Comparison of ENCODE assay signal across 9 mouse cellular contexts in genomic region chr15:94557442-94557841, GRCm38 (mm10). TPM values are rescaled to one million over a fixed set of nuclear protein-coding genes. Genes with fewer than 3 reads are reported as not detected.
DNase-seq lines count a peak whose midpoint lies in the region; ATAC-seq and TF ChIP-seq lines count a peak whose summit lies in the region.
"Had no signal": no experiment of that assay in that cellular context is flagged by ENCODE, and none has a peak within 500 bp of the region (broad histone marks: within the 10 kb centered on the region; RNA-seq: fewer than 3 reads in every experiment).

No protein-coding gene starts in this region.

- no peak overlapping the region for H3ac ChIP-seq in C2C12 (ENCODE audit: control insufficient read depth, insufficient read length, low read depth)

- peak; percentile 59; the same call in 1 of the 2 replicates for ATAC-seq in embryonic facial prominence, embryonic 13.5 days (ENCODE audit: insufficient number of reproducible peaks, insufficient read depth, low FRiP score, low TSS enrichment, low read depth)
- ATAC-seq in liver, embryonic 13.5 days (ENCODE audit: low read depth): peak; percentile 58
- ATAC-seq in neural tube, embryonic 12.5 days (ENCODE audit: low FRiP score, low read depth): 0 out of 2 replicates have a peak, but pooled peaks have one; percentile 50

- H3K79me2 ChIP-seq in C2C12 (ENCODE audit: control insufficient read depth, insufficient read depth): no peaks in the 10 kb centered on the region

- H3K9me3 ChIP-seq in embryonic facial prominence, embryonic 13.5 days: no peaks in the 10 kb centered on the region
- H3K9me3 ChIP-seq in liver, embryonic 13.5 days (replicated peaks): no peaks in the 10 kb centered on the region
- H3K9me3 ChIP-seq in neural tube, embryonic 12.5 days: no peaks in the 10 kb centered on the region

- H3K27ac ChIP-seq in embryonic facial prominence, embryonic 13.5 days: no peak overlapping the region
- no peak overlapping the region for H3K27ac ChIP-seq in liver, embryonic 13.5 days
- no peak overlapping the region for H3K27ac ChIP-seq in neural tube, embryonic 12.5 days

- peaks cover 5% of the 10 kb centered on the region for H3K36me3 ChIP-seq in C2C12 (ENCODE audit: control insufficient read depth, insufficient read depth)
- H3K36me3 ChIP-seq in embryonic facial prominence, embryonic 13.5 days: no peaks in the 10 kb centered on the region
- peaks cover 3% of the 10 kb centered on the region; the same call in 1 of the 2 replicates for H3K36me3 ChIP-seq in liver, embryonic 13.5 days
- no peaks in the 10 kb centered on the region for H3K36me3 ChIP-seq in neural tube, embryonic 12.5 days

- no peaks in the 10 kb centered on the region for H3K79me3 ChIP-seq in C2C12 (ENCODE audit: low read depth)

- H3K27me3 ChIP-seq in C2C12 (ENCODE audit: control insufficient read depth, insufficient read depth, insufficient read length): no peaks in the 10 kb centered on the region
- H3K27me3 ChIP-seq in embryonic facial prominence, embryonic 13.5 days: no peaks in the 10 kb centered on the region
- no peaks in the 10 kb centered on the region for H3K27me3 ChIP-seq in liver, embryonic 13.5 days
- H3K27me3 ChIP-seq in neural tube, embryonic 12.5 days (replicated peaks): no peaks in the 10 kb centered on the region

- H3K4me1 ChIP-seq in embryonic facial prominence, embryonic 13.5 days: no peaks in the 10 kb centered on the region
- H3K4me1 ChIP-seq in liver, embryonic 13.5 days (replicated peaks): no peaks in the 10 kb centered on the region
- no peaks in the 10 kb centered on the region for H3K4me1 ChIP-seq in neural tube, embryonic 12.5 days

- H3K4me3 ChIP-seq in C2C12 (ENCODE audit: insufficient read depth, poor library complexity, severe bottlenecking): no peak overlapping the region
- no peak overlapping the region for H3K4me3 ChIP-seq in embryonic facial prominence, embryonic 13.5 days
- no peak overlapping the region for H3K4me3 ChIP-seq in liver, embryonic 13.5 days (replicated peaks)
- H3K4me3 ChIP-seq in neural tube, embryonic 12.5 days: no peak overlapping the region
- H3K4me3 ChIP-seq: erythroblast, embryonic 14.5 days had no signal

- TF ChIP-seq CTCF in C2C12 (IDR thresholded peaks at IDR 0.05; ENCODE audit: control insufficient read depth, insufficient read depth, insufficient read length): peak; percentile 95

- DNase-seq in adrenal gland, postnatal 36 days: peak; percentile 88 to 89
- DNase-seq in heart, adult 9 months (ENCODE audit: low spot score in 2 of 2): peak; percentile 30 to 77
- peak; percentile 79 to 94 for DNase-seq in kidney, postnatal 25 days
- DNase-seq in liver, embryonic 13.5 days: peak; percentile 51
- peak; percentile 62 for DNase-seq in telencephalon, adult 2 months (ENCODE audit: low read depth, low spot score)

- no peak overlapping the region for H3K9ac ChIP-seq in embryonic facial prominence, embryonic 13.5 days
- no peak overlapping the region for H3K9ac ChIP-seq in liver, embryonic 13.5 days
- H3K9ac ChIP-seq in neural tube, embryonic 12.5 days: no peak overlapping the region

- no peak overlapping the region for H3K4me2 ChIP-seq in embryonic facial prominence, embryonic 13.5 days
- no peak overlapping the region for H3K4me2 ChIP-seq in liver, embryonic 13.5 days
- no peak overlapping the region for H3K4me2 ChIP-seq in neural tube, embryonic 12.5 days (replicated peaks)

- WGBS in embryonic facial prominence, embryonic 13.5 days: 16% methylated on average over 7 of the region's 7 CpGs
- WGBS in liver, embryonic 13.5 days (ENCODE audit: insufficient replicate concordance): 23% methylated on average over 7 of the region's 7 CpGs
- WGBS in neural tube, embryonic 12.5 days: 25% methylated on average over 7 of the region's 7 CpGs

TF ChIP-seq in C2C12, 6 proteins besides CTCF, POLR2A, EP300 and RAD21:
- no peak for TF ChIP-seq MYOG (IDR thresholded peaks at IDR 0.05; ENCODE audit: control insufficient read depth, extremely low read depth, insufficient read length)
- TF ChIP-seq MYOD1 (IDR thresholded peaks at IDR 0.05; ENCODE audit: control insufficient read depth, insufficient read length, low read depth): no peak
- TF ChIP-seq CEBPB (IDR thresholded peaks at IDR 0.05; ENCODE audit: low read depth): no peak
- no peak for TF ChIP-seq USF1 (IDR thresholded peaks at IDR 0.05; ENCODE audit: low read depth)
- no peak for TF ChIP-seq FOSL1 (IDR thresholded peaks at IDR 0.05; ENCODE audit: insufficient read depth, low read length, poor library complexity, severe bottlenecking)
- TF ChIP-seq MAX (IDR thresholded peaks at IDR 0.05): no peak

RNA-seq across cellular contexts. Expression of gene Irak4, which starts 14.0 kb away (rescaled TPM):
- polyA plus RNA-seq in C2C12 (2012; fragmentation: generic; extraction: Trizol): 5.1 TPM
- 10 to 100 TPM; 13.0 to 15.2 TPM for total RNA-seq in adrenal gland, postnatal 36 days (2021)
- polyA plus RNA-seq in embryonic facial prominence, embryonic 13.5 days (2015; fragmentation: Nextera tagmentation; extraction: Ambion mirVana): 5.0 and 6.1 TPM in 2 replicates
- 3.8 and 4.6 TPM in 2 replicates for polyA plus RNA-seq in liver, embryonic 13.5 days (2015; fragmentation: Nextera tagmentation; extraction: Ambion mirVana)
- polyA plus RNA-seq in neural tube, embryonic 12.5 days (2016; fragmentation: Nextera tagmentation; extraction: Ambion mirVana): 3.4 and 4.4 TPM in 2 replicates

RNA-seq across cellular contexts. Expression of gene Pus7l, which starts 14.1 kb away (rescaled TPM):
- 7.2 TPM for polyA plus RNA-seq in C2C12 (2012; fragmentation: generic; extraction: Trizol)
- 1 to 10 TPM; 4.2 to 4.5 TPM for total RNA-seq in adrenal gland, postnatal 36 days (2021)
- 10.3 and 10.6 TPM in 2 replicates for polyA plus RNA-seq in embryonic facial prominence, embryonic 13.5 days (2015; fragmentation: Nextera tagmentation; extraction: Ambion mirVana)
- 5.1 and 5.8 TPM in 2 replicates for polyA plus RNA-seq in liver, embryonic 13.5 days (2015; fragmentation: Nextera tagmentation; extraction: Ambion mirVana)
- polyA plus RNA-seq in neural tube, embryonic 12.5 days (2016; fragmentation: Nextera tagmentation; extraction: Ambion mirVana): 9.7 and 11.1 TPM in 2 replicates

RNA-seq across cellular contexts. Expression of gene Twf1, which starts 32.2 kb away (rescaled TPM):
- polyA plus RNA-seq in C2C12 (2012; fragmentation: generic; extraction: Trizol): 47.5 TPM
- 10 to 100 TPM; 92.6 to 95.1 TPM for total RNA-seq in adrenal gland, postnatal 36 days (2021)
- 72.8 and 76.9 TPM in 2 replicates for polyA plus RNA-seq in embryonic facial prominence, embryonic 13.5 days (2015; fragmentation: Nextera tagmentation; extraction: Ambion mirVana)
- polyA plus RNA-seq in liver, embryonic 13.5 days (2015; fragmentation: Nextera tagmentation; extraction: Ambion mirVana): 32.4 and 34.2 TPM in 2 replicates
- polyA plus RNA-seq in neural tube, embryonic 12.5 days (2016; fragmentation: Nextera tagmentation; extraction: Ambion mirVana): 95.7 and 97.7 TPM in 2 replicates
